Mouse (Mus musculus) heart, adult 2 months (tissue): ENCODE measurements around the gene Snx25.

ENCODE experiments used
- CTCF ChIP-seq: fragments of 200-600 bp; IDR thresholded peaks from 2 replicates; pipeline ENCODE4 v1.8.1; 2022; ENCODE audit warnings: antibody characterized with exemption, mild to moderate bottlenecking, moderate library complexity
- EP300 ChIP-seq: fragments of 200-500 bp; IDR thresholded peaks from 2 replicates; pipeline ENCODE4 v1.6.1; 2011; ENCODE audit warnings: low read depth, low read length, control low read depth; ENCODE audit not compliant: insufficient read depth
- POLR2A ChIP-seq: fragments of 200-500 bp; IDR thresholded peaks from 2 replicates; pipeline ENCODE4 v1.6.1; 2011; ENCODE audit warnings: mild to moderate bottlenecking, low read depth, low read length, control low read depth; ENCODE audit not compliant: insufficient read depth

- TF ChIP-seq EP300 (no peak), POLR2A (no peak), CTCF (no peak)
Measured at GRCm38 (mm10) chr8:46149306-46149705, 2.7 kb downstream of the Snx25 start.
